Mouse (Mus musculus): ENCODE measurements at regions not wholly inside any gene's neighbourhood (a gene's known extent, or its start where the extent isn't known, plus 50 kb on each side); places are given as distances from the start of the nearest gene placed in this dataset.
"Not testable (repeated sequence)": the region's sequence is repeated elsewhere in the genome, so short reads cannot be mapped to it uniquely, and the experiment has no call there.

GRCm38 (mm10) chr13:16476515-16476914 lies 464.9 kb downstream of the Inhba start:
- no peak for DNase-seq (ENCODE audit: low spot score in 2 of 2)

GRCm38 (mm10) chr13:16487292-16487691 lies 475.6 kb downstream of the Inhba start:
- DNase-seq (ENCODE audit: low spot score in 2 of 2): no peak

- not testable (repeated sequence) for DNase-seq (ENCODE audit: low spot score in 2 of 2)
Observed at GRCm38 (mm10) chr13:16490680-16491079, 479.0 kb downstream of the Inhba start.

GRCm38 (mm10) chr13:16498052-16498451 lies 486.4 kb downstream of the Inhba start:
- no peak for DNase-seq (ENCODE audit: low spot score in 2 of 2)

GRCm38 (mm10) chr13:16512876-16513275 lies 501.2 kb downstream of the Inhba start:
- DNase-seq (ENCODE audit: low spot score in 2 of 2): no peak

- DNase-seq (ENCODE audit: low spot score in 2 of 2): no peak
Observed at GRCm38 (mm10) chr13:16515195-16515594, 503.5 kb downstream of the Inhba start.

- no peak for DNase-seq (ENCODE audit: low spot score in 2 of 2)
Observed at GRCm38 (mm10) chr13:16529036-16529435, 517.4 kb downstream of the Inhba start.

- DNase-seq (ENCODE audit: low spot score in 2 of 2): no peak
Observed at GRCm38 (mm10) chr13:16543771-16544170, 532.1 kb downstream of the Inhba start.

- DNase-seq (ENCODE audit: low spot score in 2 of 2): no peak
Observed at GRCm38 (mm10) chr13:16550060-16550459, 538.4 kb downstream of the Inhba start.

GRCm38 (mm10) chr13:16564988-16565387 lies 553.3 kb downstream of the Inhba start:
- DNase-seq (ENCODE audit: low spot score in 2 of 2): no peak

GRCm38 (mm10) chr13:16574069-16574468 lies 562.4 kb downstream of the Inhba start:
- no peak for DNase-seq (ENCODE audit: low spot score in 2 of 2)

GRCm38 (mm10) chr13:16586286-16586685 lies 574.6 kb downstream of the Inhba start:
- no peak for DNase-seq (ENCODE audit: low spot score in 2 of 2)

- no peak for DNase-seq (ENCODE audit: low spot score in 2 of 2)
Observed at GRCm38 (mm10) chr13:16619755-16620154, 608.1 kb downstream of the Inhba start.

GRCm38 (mm10) chr13:16626584-16626983 lies 614.9 kb downstream of the Inhba start:
- no peak for DNase-seq (ENCODE audit: low spot score in 2 of 2)

GRCm38 (mm10) chr13:16633445-16634092 lies 621.9 kb downstream of the Inhba start:
- DNase-seq (ENCODE audit: low spot score in 2 of 2): no peak

- no peak for DNase-seq (ENCODE audit: low spot score in 2 of 2)
Observed at GRCm38 (mm10) chr13:16636251-16636650, 624.6 kb downstream of the Inhba start.

- DNase-seq (ENCODE audit: low spot score in 2 of 2): no peak
Observed at GRCm38 (mm10) chr13:16641611-16642449, 630.2 kb downstream of the Inhba start.

- no peak for DNase-seq (ENCODE audit: low spot score in 2 of 2)
Observed at GRCm38 (mm10) chr13:16642450-16642994, 630.9 kb downstream of the Inhba start.

- DNase-seq (ENCODE audit: low spot score in 2 of 2): no peak
Observed at GRCm38 (mm10) chr13:16645311-16645710, 633.7 kb downstream of the Inhba start.

- no peak for DNase-seq (ENCODE audit: low spot score in 2 of 2)
Observed at GRCm38 (mm10) chr13:16646056-16646455, 634.4 kb downstream of the Inhba start.

- no peak for DNase-seq (ENCODE audit: low spot score in 2 of 2)
Observed at GRCm38 (mm10) chr13:16646649-16647048, 635.0 kb downstream of the Inhba start.

- no peak for DNase-seq (ENCODE audit: low spot score in 2 of 2)
Observed at GRCm38 (mm10) chr13:16656110-16656509, 644.5 kb downstream of the Inhba start.

GRCm38 (mm10) chr13:16659894-16660293 lies 648.2 kb downstream of the Inhba start:
- DNase-seq (ENCODE audit: low spot score in 2 of 2): no peak
